Mouse (Mus musculus): ENCODE results near the gene Pigk.
"Not testable (repeated sequence)": the region's sequence is repeated elsewhere in the genome, so short reads cannot be mapped to it uniquely, and the experiment has no call there.

Pigk gene

DNA sequence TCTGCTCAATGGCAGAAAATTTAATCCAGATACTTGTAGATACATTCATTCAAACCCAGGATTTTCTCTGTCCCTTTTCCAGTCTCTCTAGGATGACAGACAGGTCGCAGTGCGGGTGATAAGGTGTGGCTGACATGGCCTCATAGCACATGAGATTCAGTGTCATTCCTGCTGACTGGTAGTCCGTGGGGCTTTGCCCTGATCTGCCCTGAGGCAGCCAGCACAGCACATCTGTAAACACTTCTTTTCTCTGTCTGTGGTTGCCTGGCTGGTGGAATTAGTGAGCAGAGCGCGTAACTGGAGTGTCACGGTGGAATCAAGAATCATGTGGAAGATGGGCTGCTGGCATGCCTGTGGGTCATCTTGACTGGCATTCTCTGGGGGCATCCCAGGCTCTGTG is 56.2 kb downstream of the Pigk start:
- DNase-seq (ENCODE audit: low spot score), result no peak

DNA sequence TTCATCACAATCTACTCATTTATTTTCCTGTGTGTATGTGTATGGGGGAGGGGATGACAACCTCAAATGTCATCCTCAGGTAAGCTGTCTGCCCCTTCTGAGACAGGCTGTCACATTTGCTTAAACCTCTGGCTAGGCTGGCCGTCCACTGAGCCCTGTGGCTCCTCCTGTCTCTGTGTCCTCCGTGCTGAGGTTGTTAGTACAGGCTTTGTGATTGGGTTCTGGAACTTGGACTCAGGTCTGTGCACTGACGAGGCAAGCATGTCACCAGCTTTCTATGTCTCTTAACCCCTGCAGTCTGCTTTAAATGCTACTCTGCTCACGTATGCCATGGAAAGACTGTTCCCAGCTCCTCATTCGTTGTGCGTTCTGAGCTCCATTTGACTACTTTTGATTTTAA is 62.5 kb downstream of the Pigk start:
- DNase-seq (ENCODE audit: low spot score), result no peak

DNA sequence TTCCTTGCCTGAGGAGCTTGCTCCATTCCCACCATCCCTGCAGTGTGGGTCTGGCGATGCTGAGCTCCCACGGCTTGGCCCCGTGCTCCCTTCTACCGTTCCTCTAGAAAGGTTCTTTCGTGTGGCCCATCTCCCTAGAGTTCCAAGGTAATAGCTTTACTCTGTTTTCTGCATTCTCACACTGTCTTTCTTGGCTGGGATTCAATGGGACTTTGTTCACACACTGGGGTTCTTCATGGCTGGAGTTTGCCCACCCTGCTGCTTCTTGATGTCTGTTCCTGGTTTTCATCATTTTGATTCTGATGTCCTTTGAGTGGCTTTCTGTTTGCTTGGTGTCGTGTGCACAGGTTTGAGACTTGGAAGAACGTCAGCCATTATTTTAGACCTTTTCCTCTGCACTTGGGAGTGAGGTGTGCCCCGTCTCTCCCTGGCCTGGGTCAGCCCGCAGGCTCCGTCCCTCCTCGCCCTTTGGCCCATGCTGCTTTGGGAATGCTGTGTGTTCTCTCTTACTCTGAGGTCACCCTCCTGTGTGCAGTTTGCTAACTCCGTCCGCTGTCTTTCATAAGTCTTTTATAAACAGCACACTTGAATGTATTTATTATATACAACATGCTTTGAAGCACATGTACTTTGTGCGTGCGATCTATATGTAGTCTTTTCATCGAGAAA is 63.1 kb downstream of the Pigk start:
- DNase-seq (ENCODE audit: low spot score), result no peak

DNA sequence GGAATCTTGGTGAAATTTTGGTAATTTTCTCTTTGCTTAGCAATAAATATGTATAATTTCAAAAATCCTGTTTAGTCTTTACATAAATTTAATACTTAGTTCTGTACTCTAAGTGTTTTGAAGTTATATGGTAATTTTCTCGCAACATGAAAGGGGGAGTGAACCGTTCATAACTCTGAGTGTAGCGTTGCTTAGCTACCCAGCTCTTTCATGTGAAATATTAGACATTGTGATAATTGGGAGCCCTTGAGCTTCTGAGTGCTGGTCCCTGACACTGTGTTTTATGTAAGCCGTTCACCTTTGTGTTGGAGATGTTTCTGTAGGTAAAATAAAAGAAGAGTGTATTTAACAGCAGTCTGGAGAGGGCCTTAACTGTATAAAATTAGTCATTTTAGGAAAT is 65.9 kb downstream of the Pigk start:
- DNase-seq (ENCODE audit: low spot score), result no peak

DNA sequence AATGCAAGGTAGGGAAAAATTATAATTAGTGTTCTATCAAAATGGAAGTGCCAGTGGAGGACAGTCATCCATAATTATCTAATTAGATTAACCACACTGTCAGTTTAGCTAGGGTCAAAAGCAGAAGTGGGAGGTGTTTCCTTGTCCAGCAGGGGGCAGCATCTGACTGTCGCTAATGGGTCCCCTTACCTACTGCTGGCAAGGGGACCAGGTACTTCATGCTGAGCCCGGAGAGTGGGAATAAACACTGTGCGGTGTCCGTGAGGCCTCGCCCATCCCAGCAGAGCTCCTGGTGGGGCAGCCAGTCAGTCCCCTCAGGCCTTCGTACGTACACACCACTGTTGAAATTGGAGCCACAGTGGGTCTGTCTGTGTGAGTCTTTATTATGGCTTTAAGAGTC is 69.9 kb downstream of the Pigk start:
- DNase-seq (ENCODE audit: low spot score), result peak; percentile 22

DNA sequence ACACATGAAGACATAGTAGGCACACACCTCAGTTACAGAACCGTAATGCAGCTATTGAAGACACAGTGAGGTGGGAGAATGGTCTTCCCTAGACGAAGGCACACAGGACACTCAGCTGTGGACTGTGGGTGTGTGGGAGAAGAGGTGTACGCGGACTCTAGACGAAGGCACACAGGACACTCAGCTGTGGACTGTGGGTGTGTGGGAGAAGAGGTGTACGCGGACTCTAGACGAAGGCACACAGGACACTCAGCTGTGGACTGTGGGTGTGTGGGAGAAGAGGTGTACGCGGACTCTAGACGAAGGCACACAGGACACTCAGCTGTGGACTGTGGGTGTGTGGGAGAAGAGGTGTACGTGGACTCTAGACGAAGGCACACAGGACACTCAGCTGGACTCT is 70.5 kb downstream of the Pigk start:
- DNase-seq (ENCODE audit: low spot score), result not testable (repeated sequence)

DNA sequence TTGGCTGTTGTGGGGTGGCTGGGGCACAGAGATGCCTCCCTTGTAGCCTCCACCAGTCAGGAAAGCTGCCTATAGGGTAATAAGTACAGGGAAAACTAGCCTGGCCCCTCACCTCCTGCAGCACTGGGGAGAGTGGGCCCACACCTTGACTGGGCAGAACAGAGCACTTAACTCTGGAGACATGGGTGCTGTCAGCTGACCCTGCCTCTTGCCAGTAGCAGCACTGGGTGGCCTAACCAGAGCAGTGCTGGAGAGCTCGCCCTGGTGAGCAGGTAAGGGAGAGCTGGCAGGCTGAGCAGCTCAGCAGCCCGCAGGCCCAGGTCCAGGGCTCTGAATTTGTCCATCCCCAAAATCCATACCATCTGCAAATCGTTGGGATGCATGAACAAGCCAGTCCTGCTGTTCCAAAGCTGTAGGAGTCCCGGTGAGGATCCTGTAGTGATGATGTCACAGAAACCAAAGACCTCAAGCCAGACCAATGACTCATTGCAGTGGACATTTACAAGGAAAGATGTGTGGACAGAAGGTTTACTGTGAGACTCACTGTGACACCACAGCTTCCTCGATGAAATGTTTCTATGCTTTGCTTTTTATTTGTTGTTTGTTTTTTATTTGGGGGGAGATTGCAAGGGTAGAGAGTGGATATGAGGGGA is 74.5 kb downstream of the Pigk start:
- not testable (repeated sequence) for DNase-seq (ENCODE audit: low spot score)

DNA sequence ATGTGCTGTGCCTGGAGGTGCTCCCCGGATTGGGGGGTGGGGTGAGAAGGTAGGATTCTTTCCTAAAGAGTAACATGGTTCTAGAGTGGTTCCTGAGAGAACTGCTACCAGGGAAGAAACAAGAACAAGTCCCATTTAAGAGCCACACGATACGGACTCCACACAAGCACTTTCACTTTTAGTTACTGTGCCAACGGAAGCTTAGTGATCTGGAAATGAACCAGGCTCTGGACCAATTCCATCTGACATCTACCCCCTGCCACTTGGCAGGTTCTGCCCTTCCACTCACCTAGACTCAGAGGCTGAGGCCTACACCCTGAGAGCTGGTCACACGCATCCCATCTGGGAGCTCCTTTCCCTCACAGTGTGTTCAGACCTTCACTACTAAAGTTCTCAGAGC is 78.7 kb downstream of the Pigk start:
- no peak for DNase-seq (ENCODE audit: low spot score)

DNA sequence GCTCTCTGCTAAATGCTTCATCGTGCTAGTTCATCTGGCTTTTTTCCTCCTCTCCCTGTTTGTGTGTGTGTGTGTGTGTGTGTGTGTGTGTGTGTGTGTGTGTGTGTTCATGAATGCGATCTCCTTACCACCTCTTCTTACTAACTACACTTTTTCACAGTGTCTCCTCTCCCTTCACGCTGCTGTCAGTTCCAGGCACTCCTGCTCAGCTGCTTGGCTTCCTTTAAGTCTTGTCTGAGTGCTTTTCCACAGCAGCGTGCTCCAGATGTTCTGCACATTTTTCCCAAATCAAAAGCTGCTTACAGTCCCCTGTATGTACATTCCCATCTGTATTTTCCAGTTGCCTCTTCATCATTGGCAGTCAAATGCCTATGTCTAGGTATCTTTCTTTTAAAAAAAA is 79.1 kb downstream of the Pigk start:
- no peak for DNase-seq (ENCODE audit: low spot score)

DNA sequence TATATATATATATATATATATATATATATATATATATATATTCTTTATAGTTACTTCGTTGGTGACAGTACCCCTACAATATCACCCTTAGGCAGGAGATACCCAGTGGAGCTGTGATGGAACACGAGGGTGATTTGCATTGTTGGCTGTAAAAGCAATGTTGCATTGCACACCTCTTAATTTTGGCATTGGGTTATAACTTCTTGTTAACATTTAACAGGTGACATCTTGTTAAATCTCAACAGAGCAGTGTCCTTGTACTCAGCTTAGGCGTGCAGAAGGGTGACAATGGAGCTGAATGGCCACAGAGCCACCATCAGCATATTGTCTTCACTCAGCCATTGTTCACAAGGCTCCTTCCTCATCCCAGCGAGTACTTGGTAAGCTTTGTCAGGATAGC is 82.3 kb downstream of the Pigk start:
- DNase-seq (ENCODE audit: low spot score), result no peak

DNA sequence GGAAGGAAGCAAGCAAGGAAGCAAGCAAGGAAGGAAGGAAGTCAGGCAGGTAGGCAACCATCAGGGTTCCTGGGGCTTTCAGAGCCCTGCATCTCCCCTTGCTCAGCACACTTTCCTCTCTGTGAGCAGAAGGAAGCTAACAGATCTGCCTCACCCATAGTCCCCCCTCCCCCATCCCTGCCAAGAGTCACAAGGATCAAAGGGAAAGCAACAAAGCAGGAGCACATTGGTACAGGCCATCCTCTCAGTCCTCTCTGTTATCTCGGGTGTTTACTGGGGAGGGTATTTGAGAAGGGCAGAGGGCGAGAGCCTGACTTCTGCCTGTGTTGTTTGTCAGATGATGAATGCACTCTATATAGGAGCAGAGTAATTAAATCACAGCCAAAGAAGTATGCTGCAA is 83.5 kb downstream of the Pigk start:
- no peak for DNase-seq (ENCODE audit: low spot score)

DNA sequence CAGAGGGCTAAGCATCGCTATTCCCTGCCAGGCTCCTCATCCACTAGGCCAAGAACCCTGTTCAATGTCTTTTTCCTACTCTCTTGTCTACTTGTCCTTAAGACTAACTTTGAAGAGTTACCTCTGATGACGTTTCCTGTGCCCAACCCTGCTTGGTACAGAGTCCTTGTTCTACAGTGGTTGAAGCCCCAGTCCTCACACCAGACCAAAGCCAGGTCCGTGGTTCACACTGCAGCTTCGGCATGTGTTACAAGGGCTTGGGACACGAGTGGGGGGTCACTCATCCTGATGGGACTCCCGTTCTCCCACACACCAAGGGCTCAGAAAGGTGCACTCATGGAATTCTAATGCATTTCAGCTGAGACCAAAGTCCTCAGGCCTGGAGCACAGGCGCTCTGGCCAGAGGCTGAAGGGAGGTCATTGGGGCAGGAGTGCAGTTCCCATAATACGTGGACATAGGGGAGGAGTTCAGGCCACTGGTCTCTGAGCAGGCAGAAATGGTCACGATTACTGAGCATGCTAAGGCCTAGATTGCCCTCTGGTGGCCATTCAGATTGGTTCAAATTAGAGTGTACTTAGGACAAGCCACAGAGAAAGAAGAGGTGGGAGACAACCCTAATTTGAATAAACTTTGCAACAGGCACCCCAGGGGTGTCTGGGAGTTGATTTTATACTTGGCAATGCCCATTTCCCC is 86.0 kb downstream of the Pigk start:
- DNase-seq (ENCODE audit: low spot score), result no peak

DNA sequence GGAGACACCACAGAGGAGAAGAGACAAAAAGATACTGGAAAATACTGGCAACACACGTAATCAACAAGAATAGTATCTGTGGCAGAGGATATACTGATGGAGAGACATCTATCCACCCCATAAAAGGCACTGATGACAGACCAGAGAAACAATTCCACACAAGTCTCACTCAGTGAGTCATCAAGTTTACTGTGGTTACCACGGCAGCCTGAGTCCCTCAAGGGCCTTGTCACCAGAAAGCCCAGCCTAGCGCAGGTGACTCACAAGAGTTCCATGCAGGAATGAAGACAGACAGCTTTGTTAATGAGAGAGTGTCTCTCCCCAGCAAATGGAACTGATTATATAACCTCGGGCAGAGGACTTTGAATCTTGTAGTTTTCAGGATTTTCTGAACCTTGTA is 100.0 kb downstream of the Pigk start:
- no peak for DNase-seq (ENCODE audit: low spot score)

DNA sequence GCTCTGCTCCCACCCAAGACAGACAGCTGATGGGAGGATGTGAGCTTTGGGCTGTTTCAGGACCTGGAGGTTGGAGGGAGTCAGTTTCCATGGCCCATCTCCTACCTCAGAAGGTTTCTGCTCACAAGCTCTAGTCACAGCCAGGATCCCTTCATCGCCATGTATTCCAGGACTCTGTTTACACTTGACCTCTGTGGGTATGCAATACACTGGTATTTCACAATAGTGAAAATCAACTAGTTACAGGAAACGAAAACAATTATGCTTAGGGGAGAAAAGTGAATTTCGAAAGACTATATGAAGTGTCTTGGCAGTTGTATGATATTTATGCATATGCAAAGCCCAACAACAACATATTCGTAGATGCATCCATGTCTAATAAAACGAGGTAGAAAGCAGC is 101.2 kb downstream of the Pigk start:
- DNase-seq (ENCODE audit: low spot score), result no peak

DNA sequence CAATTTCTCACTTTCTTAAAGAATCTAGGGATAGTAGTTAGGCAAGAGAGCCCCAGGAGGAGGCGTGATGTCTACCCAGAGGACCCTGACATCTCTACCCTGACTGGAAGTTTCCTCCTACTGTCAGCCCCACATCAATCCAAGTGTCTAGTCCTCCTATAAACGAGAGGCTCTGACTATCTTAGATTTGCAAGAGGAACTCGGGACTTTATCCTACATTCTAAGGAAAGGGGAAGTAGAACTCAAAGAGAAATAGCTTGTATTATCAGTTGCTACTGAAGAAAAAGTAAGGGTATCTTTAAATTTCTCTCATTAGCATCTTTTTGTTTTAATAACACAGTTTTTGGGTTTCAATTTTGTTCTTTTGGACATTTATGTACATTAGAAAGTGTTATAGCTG is 106.5 kb downstream of the Pigk start:
- DNase-seq (ENCODE audit: low spot score), result no peak

DNA sequence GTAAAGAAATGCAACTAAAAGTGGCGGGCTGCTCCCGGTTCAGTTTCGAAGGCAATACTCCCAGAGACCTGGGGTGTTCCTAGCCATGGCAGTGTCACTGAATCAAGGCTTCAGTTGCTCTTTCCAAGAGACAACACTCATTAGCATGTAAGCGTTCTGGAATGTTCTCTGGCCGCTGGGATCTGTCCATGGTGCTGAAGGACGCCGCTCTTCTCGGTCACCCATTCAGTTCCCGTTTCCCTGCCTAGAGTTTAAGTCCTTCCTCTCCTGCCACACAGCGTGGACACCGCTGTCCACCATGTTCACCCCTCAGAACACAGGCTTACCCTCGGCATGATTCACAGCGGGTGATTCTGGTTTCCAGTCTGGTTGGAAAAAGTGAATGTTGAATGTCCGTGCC is 107.3 kb downstream of the Pigk start:
- no peak for DNase-seq (ENCODE audit: low spot score)

DNA sequence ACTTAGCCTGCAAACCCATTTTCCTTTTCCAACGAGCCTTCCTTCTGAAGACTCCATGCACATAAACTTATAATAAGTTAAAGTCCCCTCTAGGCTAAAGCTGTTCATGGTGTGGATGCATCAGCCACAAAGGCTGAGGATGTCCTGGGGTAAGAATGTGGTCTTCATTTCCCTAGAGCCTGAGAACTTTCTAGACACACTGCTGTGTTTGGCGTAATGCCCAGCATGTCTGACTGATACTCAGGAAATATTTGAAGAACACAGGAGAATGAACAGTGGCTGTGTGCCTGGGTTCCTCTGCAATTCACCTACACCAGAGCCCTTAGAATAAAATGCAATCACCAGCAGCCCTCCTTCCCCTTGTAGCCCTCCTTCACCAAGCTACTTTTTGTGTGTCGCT is 117.5 kb downstream of the Pigk start:
- DNase-seq (ENCODE audit: low spot score), result no peak

DNA sequence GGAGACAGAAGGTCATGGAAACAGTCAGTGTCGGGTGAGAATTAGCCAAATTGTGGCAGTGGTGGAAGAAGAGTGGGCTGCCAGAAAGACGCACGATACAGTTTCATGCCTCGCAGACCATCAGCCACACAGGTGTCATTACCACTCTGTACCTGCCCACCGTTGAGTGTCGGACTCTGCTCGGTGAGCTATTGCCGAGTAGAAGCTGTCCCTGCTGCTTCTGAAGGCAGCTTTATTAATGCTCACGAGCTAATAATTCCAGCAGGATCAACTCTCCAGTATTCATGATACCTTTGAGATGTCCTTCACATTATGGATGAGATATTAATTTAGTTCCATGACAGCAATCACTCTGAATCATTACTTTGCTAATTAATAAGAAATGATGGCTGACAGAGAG is 118.1 kb downstream of the Pigk start:
- no peak for DNase-seq (ENCODE audit: low spot score)

DNA sequence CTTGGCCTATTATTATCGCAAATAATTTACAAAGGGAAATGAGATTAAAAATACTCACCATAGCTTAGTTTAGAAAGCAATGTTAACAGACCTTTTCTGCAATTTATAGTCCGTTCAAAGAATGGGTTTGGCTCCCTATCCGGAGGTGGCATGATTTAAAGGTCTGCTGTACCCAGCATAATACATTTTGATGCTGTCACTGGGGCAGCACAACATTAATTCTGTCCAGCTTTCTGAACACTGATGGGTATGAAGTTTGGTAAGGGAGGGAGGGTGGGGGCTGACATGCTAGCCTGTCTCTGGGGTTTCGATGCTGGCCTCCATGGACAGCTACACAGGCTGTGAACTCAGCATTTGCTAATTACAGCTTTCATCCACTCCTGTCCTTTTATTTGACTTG is 118.5 kb downstream of the Pigk start:
- DNase-seq (ENCODE audit: low spot score), result no peak

DNA sequence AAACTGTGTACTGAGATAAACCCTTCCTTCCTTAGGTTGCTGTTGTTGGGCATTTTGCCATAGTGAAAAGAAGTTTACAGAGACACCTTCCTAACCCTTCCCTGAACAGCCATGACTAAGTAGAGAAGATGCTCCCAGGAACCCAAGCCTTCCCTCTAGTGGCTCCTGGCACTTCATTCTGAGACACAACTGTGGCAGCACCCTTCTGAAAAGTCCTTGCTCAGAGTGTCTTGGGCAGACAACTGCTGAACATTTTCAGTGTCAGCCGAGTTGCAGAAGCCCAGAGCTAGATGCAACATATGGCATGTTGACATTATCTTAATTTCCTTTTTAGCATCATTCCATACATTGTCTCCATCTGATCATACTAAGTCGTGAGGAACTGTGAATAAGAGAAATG is 123.5 kb downstream of the Pigk start:
- no peak for DNase-seq (ENCODE audit: low spot score)

DNA sequence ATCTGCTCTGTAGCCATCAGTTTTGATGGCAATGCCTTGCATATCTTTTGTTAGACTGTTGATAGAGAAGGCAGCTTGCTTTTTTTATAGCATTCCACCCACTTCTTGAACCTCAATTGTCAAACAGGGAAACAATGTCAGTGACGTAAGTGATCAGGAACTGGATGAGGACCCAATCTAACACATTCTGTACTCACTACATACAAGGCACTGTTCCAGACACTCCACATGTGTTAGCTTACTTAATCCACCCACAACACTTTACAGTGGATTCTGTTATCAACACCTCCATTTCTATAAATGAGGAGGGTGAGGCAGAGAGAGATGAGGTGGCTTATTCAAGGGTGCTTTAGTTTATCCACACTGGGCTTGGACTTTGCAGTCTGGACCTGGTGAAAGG is 124.0 kb downstream of the Pigk start:
- no peak for DNase-seq (ENCODE audit: low spot score)

DNA sequence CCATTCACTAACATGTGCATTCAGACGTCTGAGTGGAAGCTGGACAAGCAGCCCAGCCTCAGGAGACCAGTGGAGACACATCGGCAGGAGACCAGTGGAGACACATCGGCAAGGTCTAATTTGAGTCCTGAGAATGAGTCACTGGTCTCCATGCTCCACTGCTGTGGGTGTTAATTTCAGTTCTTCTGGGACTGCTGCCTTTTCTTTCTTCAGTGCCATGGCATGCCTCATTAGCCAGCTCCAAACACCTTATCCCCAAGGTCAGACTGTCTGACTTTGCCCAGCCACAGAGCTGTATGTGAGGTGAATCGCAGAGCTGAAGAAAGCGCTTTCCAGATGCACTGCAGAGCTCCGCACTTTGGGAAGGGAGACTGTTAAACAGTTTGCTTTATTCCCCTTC is 127.4 kb downstream of the Pigk start:
- no peak for DNase-seq (ENCODE audit: low spot score)

DNA sequence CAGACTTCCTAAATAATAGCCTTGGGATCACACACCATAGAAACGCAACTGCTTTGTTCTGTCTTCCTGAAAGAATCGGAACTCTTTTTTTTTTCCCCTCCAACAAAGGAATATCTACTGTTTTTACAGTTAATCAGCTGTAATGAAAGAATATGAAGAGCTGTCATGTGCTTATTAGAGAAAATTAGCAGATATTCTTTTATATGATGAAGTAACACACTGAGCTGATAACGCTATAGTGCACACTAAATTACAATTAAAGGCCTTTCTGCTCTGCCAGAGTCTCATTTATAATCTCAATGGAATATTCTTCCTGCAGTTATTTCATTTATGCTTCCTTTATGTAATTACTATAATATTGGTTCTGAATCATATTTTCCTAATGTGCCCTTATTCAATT is 128.7 kb downstream of the Pigk start:
- no peak for DNase-seq (ENCODE audit: low spot score)

DNA sequence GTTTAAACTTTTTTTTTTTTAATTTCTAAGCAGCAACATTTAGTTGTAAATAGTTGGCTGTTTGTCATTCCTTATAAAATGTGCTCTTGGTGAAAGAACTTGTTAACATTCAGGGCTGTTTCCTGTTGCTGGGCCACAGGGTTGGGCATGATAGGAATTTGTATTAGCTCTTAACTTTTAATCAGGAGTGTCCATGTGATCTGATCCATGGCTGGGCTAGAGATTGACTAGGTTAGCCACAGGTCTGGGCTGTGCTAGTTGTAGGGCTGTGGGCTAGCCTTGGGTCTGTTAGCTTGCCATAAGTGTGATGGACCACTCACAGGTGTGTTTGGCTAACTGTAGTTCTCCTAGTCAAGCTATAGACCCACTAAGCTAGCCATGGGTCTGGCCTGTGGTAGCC is 130.0 kb downstream of the Pigk start:
- DNase-seq (ENCODE audit: low spot score), result no peak

Data from spleen, adult 12 weeks (tissue).